Comparison of ENCODE assay signal across 10 mouse cellular contexts in the genomic region with DNA sequence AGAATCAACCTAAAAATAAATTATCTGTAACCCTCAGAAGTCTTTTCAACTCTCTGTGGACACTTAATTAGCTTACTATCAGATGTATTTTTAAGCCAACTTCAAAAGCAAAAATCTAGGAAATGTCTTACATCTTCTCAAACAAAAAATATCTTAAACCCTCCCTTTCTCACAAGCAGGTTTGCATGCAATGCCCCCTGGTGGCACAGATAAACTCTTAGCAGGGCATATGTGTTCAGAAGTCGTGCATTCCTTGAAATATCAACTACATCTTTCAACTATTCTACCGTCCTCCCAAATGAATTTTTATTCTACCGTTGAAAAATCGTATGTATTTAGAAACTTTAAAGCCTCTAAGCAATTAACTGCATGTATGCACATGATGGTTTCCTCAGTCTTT. TPM values are rescaled to one million over a fixed set of nuclear protein-coding genes. Genes with fewer than 3 reads are reported as not detected.
DNase-seq lines count a peak whose midpoint lies in the region; ATAC-seq and TF ChIP-seq lines count a peak whose summit lies in the region.
"Had no signal": no experiment of that assay in that cellular context is flagged by ENCODE, and none has a peak within 500 bp of the region (broad histone marks: within the 10 kb centered on the region; RNA-seq: fewer than 3 reads in every experiment).

No protein-coding gene starts in this region.

- TF ChIP-seq EP300 in heart, postnatal 0 days (IDR thresholded peaks at IDR 0.05; ENCODE audit: low read depth) = no peak
- TF ChIP-seq EP300 in MEL (IDR thresholded peaks at IDR 0.05; ENCODE audit: low read depth in 1 of 2, low read length in 2 of 2) = no peak

- DNase-seq in heart, postnatal 0 days (ENCODE audit: low spot score) = no peak
- no peak for DNase-seq in heart, adult 11 months
- DNase-seq in 3T3-L1 (ENCODE audit: low read depth, low spot score) (peak; percentile 85), MEL (ENCODE audit: low read depth, low spot score) (peak; percentile 53)
- DNase-seq in embryonic facial prominence, embryonic 14.5 days (ENCODE audit: low spot score) = peak; percentile 73
- DNase-seq in left cerebral cortex, adult 2 months (ENCODE audit: extremely low spot score in 1 of 2, low spot score in 2 of 2) = peak; percentile 23 to 39
- peak; percentile 49 to 55 for DNase-seq in right cerebral cortex, adult 2 months (ENCODE audit: low spot score in 2 of 2)

- no peak for ATAC-seq in heart, postnatal 0 days (ENCODE audit: insufficient read depth, low read depth)
- ATAC-seq in embryonic facial prominence, embryonic 14.5 days (ENCODE audit: low read depth) = no peak
- ATAC-seq in forebrain, embryonic 13.5 days = no peak

- no peaks in the 10 kb centered on the region for H3K79me2 ChIP-seq in MEL (ENCODE audit: control insufficient read depth, insufficient read depth, low read length, poor library complexity)

- TF ChIP-seq CTCF in heart, postnatal 0 days (IDR thresholded peaks at IDR 0.05; ENCODE audit: low read depth) = peak; percentile 70
- peak; percentile 39 to 63 (median 52) for TF ChIP-seq CTCF in MEL (IDR thresholded peaks at IDR 0.05 in 2 of 3, conservative IDR thresholded peaks at IDR 0.05 in 1 of 3; ENCODE audit: control insufficient read depth in 1 of 3, insufficient read depth in 1 of 3, low read depth in 2 of 3, low read length in 3 of 3, poor library complexity in 1 of 3, severe bottlenecking in 1 of 3)
- TF ChIP-seq CTCF in left cerebral cortex, adult 2 months (IDR thresholded peaks at IDR 0.05) = peak; percentile 83

- H3K9me3 ChIP-seq in heart, postnatal 0 days (replicated peaks; ENCODE audit: control insufficient read depth, low read length) = no peaks in the 10 kb centered on the region
- no peaks in the 10 kb centered on the region for H3K9me3 ChIP-seq in MEL (replicated peaks; ENCODE audit: insufficient read depth, low read length)
- H3K9me3 ChIP-seq in embryonic facial prominence, embryonic 14.5 days (ENCODE audit: control insufficient read depth, low read length) = no peaks in the 10 kb centered on the region
- no peaks in the 10 kb centered on the region for H3K9me3 ChIP-seq in forebrain, embryonic 13.5 days (replicated peaks)
- H3K9me3 ChIP-seq: hindbrain, embryonic 15.5 days; neural tube, embryonic 12.5 days had no signal

- H3K27me3 ChIP-seq in heart, postnatal 0 days (ENCODE audit: control insufficient read depth, insufficient read depth, low read length) = no peaks in the 10 kb centered on the region
- no peaks in the 10 kb centered on the region for H3K27me3 ChIP-seq in MEL (ENCODE audit: control insufficient read depth in 1 of 2, insufficient read depth in 2 of 2, low read length in 2 of 2)
- H3K27me3 ChIP-seq in embryonic facial prominence, embryonic 14.5 days (replicated peaks; ENCODE audit: control insufficient read depth, insufficient read depth, low read length) = no peaks in the 10 kb centered on the region
- no peaks in the 10 kb centered on the region for H3K27me3 ChIP-seq in forebrain, embryonic 13.5 days
- H3K27me3 ChIP-seq: hindbrain, embryonic 15.5 days; neural tube, embryonic 12.5 days had no signal

- no peak for TF ChIP-seq POLR2A in MEL (IDR thresholded peaks at IDR 0.05; ENCODE audit: control insufficient read depth in 1 of 2, insufficient read depth in 1 of 2, low read depth in 1 of 2, low read length in 2 of 2, poor library complexity in 1 of 2)

- H3K9ac ChIP-seq in heart, postnatal 0 days (replicated peaks; ENCODE audit: low read depth, low read length) = no peak overlapping the region
- H3K9ac ChIP-seq in MEL (ENCODE audit: control insufficient read depth, low read depth, low read length, poor library complexity, severe bottlenecking) = no peak overlapping the region
- H3K9ac ChIP-seq in embryonic facial prominence, embryonic 14.5 days (ENCODE audit: low read depth, low read length) = no peak overlapping the region
- H3K9ac ChIP-seq in forebrain, embryonic 13.5 days = no peak overlapping the region
- H3K9ac ChIP-seq: hindbrain, embryonic 15.5 days; neural tube, embryonic 12.5 days had no signal

- intact Hi-C loops in left cerebral cortex, adult 2 months (cut with DNase I) = loop anchor here (2.0 to 10.0 kb wide), 2 partner anchors 234 to 294 kb away; no protein-coding TSS in a partner anchor

- H3K36me3 ChIP-seq in heart, postnatal 0 days (replicated peaks; ENCODE audit: control insufficient read depth, insufficient read depth, low read length) = 0 out of 2 replicates have a peak, but pooled peaks cover 4% of the 10 kb centered on the region
- H3K36me3 ChIP-seq in MEL (ENCODE audit: control insufficient read depth in 1 of 2, insufficient read depth in 2 of 2, low read length in 2 of 2) = peaks cover 2 to 4% of the 10 kb centered on the region in 2 experiments; a peak in 2 of 4 replicates
- no peaks in the 10 kb centered on the region for H3K36me3 ChIP-seq in embryonic facial prominence, embryonic 14.5 days (ENCODE audit: control insufficient read depth, insufficient read depth, low read length)
- no peaks in the 10 kb centered on the region for H3K36me3 ChIP-seq in forebrain, embryonic 13.5 days (ENCODE audit: poor library complexity, severe bottlenecking)
- H3K36me3 ChIP-seq: hindbrain, embryonic 15.5 days; neural tube, embryonic 12.5 days had no signal

- no peaks in the 10 kb centered on the region for H3K4me1 ChIP-seq in heart, postnatal 0 days (ENCODE audit: control insufficient read depth, insufficient read depth)
- H3K4me1 ChIP-seq in MEL (ENCODE audit: control insufficient read depth in 1 of 2, insufficient read depth in 2 of 2, low read length in 2 of 2) = no peaks in the 10 kb centered on the region; a peak in 1 of 4 replicates
- H3K4me1 ChIP-seq in embryonic facial prominence, embryonic 14.5 days (ENCODE audit: control insufficient read depth, insufficient read depth, low read length) = no peaks in the 10 kb centered on the region
- no peaks in the 10 kb centered on the region for H3K4me1 ChIP-seq in forebrain, embryonic 13.5 days
- H3K4me1 ChIP-seq: hindbrain, embryonic 15.5 days; neural tube, embryonic 12.5 days had no signal

- H3K4me2 ChIP-seq in heart, postnatal 0 days (ENCODE audit: low read depth, low read length) = no peak overlapping the region
- H3K4me2 ChIP-seq in embryonic facial prominence, embryonic 14.5 days (ENCODE audit: low read depth, low read length) = no peak overlapping the region
- H3K4me2 ChIP-seq in forebrain, embryonic 13.5 days = no peak overlapping the region
- H3K4me2 ChIP-seq: hindbrain, embryonic 15.5 days; neural tube, embryonic 12.5 days had no signal

- no peak overlapping the region for H3K27ac ChIP-seq in heart, postnatal 0 days (ENCODE audit: low read depth)
- no peak overlapping the region for H3K27ac ChIP-seq in MEL (ENCODE audit: control insufficient read depth, low read depth, low read length)
- H3K27ac ChIP-seq in embryonic facial prominence, embryonic 14.5 days (replicated peaks; ENCODE audit: low read depth, low read length) = no peak overlapping the region
- no peak overlapping the region for H3K27ac ChIP-seq in left cerebral cortex, adult 2 months
- H3K27ac ChIP-seq in forebrain, embryonic 13.5 days = no peak overlapping the region
- H3K27ac ChIP-seq: hindbrain, embryonic 15.5 days; neural tube, embryonic 12.5 days had no signal

- WGBS in heart, postnatal 0 days = 45% methylated on average over 4 of the region's 4 CpGs
- 45% methylated on average over 4 of the region's 4 CpGs for WGBS in embryonic facial prominence, embryonic 14.5 days
- 65% methylated on average over 4 of the region's 4 CpGs for WGBS in forebrain, embryonic 13.5 days

- peak; percentile 38 for TF ChIP-seq RAD21 in MEL (IDR thresholded peaks at IDR 0.05; ENCODE audit: low read depth, low read length)

- no peak overlapping the region for H3K4me3 ChIP-seq in heart, postnatal 0 days (ENCODE audit: low read depth, low read length)
- H3K4me3 ChIP-seq in MEL (ENCODE audit: control insufficient read depth in 1 of 2, insufficient read depth in 1 of 2, low read depth in 2 of 2, low read length in 2 of 2) = no peak overlapping the region
- H3K4me3 ChIP-seq in embryonic facial prominence, embryonic 14.5 days (ENCODE audit: low read depth, low read length) = no peak overlapping the region
- no peak overlapping the region for H3K4me3 ChIP-seq in left cerebral cortex, adult 2 months
- no peak overlapping the region for H3K4me3 ChIP-seq in forebrain, embryonic 13.5 days
- H3K4me3 ChIP-seq: hindbrain, embryonic 15.5 days; neural tube, embryonic 12.5 days had no signal

TF ChIP-seq in MEL, 35 proteins besides CTCF, POLR2A, EP300 and RAD21:
- no peak for TF ChIP-seq UBTF (IDR thresholded peaks at IDR 0.05; ENCODE audit: borderline replicate concordance, insufficient read depth, low read depth, low read length)
- TF ChIP-seq SMC3 (IDR thresholded peaks at IDR 0.05; ENCODE audit: low read depth, low read length) = peak; percentile 61

RNA-seq across cellular contexts. Expression of a gene that starts 39.1 kb away (rescaled TPM):
- 82.2 and 111 TPM in 2 replicates for total RNA-seq in heart, postnatal 0 days (2014; rRNA removed; ENCODE audit: low replicate concordance)
- polyA plus RNA-seq in heart, postnatal 0 days (2015; fragmentation: Nextera tagmentation; extraction: Ambion mirVana) = 228 and 232 TPM in 2 replicates
- total RNA-seq in MEL (2012; rRNA removed) = 30.9 and 31.2 TPM in 2 replicates
- 10 to 100 TPM in 1 of 2 experiments, not detected in 1; 39.3 TPM for polyA plus RNA-seq in MEL (2012; ENCODE audit: insufficient read depth in 1 of 2, insufficient read length in 2 of 2, low read depth in 1 of 2, low replicate concordance in 2 of 2, missing spikeins in 1 of 2)
- polyA plus RNA-seq in embryonic facial prominence, embryonic 14.5 days (2014; fragmentation: Nextera tagmentation; extraction: Ambion mirVana) = 62.1 and 65.4 TPM in 2 replicates
- total RNA-seq in left cerebral cortex, adult 2 months (2021) = 10 to 100 TPM; 46.5 to 49.3 TPM
- polyA plus RNA-seq in forebrain, embryonic 13.5 days (2015; fragmentation: Nextera tagmentation; extraction: Ambion mirVana) = 52.4 and 54.7 TPM in 2 replicates

Comparison
In these comparisons a context has a peak if more than half of its experiments do, and no peak if none do; other contexts are left out.
1. DNase-seq: peak in 3T3-L1 (single experiment), MEL (single experiment), embryonic facial prominence, embryonic 14.5 days (single experiment), left cerebral cortex, adult 2 months (2 of 2) and right cerebral cortex, adult 2 months (2 of 2); none in heart, postnatal 0 days (single experiment) and heart, adult 11 months (single experiment).
2. Peak in every context shown above with its lines, with median percentiles within 50 percentile points of each other: CTCF ChIP-seq.